8 mouse cellular contexts compared by ENCODE assay signal in the genomic region with DNA sequence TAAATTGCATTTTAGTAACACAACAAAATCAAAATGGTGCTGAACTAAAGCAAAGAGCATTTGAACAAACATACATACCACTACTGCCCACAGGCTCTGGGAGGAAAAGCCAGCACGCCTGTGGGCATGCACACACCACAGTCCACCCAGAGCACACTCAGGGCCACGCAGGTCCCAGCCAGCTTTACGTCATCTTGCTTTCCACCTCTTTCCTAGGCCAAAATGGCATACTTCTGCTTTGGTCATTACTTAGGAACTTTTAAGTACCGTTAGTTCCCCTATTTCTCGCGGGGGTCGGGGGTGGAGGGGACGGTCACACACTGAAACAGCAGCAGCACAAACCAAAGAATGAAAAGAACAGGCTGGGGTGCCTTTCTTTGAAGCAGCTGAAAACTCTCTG.
DNase-seq lines count a peak whose midpoint lies in the region; ATAC-seq and TF ChIP-seq lines count a peak whose summit lies in the region.

No protein-coding gene starts in this region.

- peak overlapping the region; percentile 85 for H3K27ac ChIP-seq in liver, postnatal 0 days (ENCODE audit: low read depth)
- H3K27ac ChIP-seq in cerebellum, adult 2 months (ENCODE audit: insufficient read depth, low read length) = no peak overlapping the region

- intact Hi-C loops in heart, postnatal 25 days (cut with DNase I) = loop anchor here (2.0 kb wide), 1 partner anchor 14 kb away; no protein-coding TSS in a partner anchor

- H3K9me3 ChIP-seq in liver, postnatal 0 days (ENCODE audit: low read length) = no peaks in the 10 kb centered on the region

- H3K9ac ChIP-seq in liver, postnatal 0 days (replicated peaks) = no peak overlapping the region

- no peak for TF ChIP-seq CTCF in liver, postnatal 0 days (IDR thresholded peaks at IDR 0.05; ENCODE audit: low read depth)
- no peak for TF ChIP-seq CTCF in cerebellum, adult 2 months (IDR thresholded peaks at IDR 0.05; ENCODE audit: borderline replicate concordance, insufficient read depth, low read depth, low read length)

- H3K4me1 ChIP-seq in liver, postnatal 0 days (ENCODE audit: insufficient read depth) = peaks cover 24% of the 10 kb centered on the region
- H3K4me1 ChIP-seq in cerebellum, adult 2 months (ENCODE audit: control insufficient read depth, insufficient read depth, low read length) = peaks cover 42% of the 10 kb centered on the region

- TF ChIP-seq POLR2A in cerebellum, adult 2 months (IDR thresholded peaks at IDR 0.05; ENCODE audit: borderline replicate concordance, insufficient read depth, low read length) = no peak

- H3K4me2 ChIP-seq in liver, postnatal 0 days (ENCODE audit: low read depth, low read length) = peak overlapping the region; percentile 64

- peak; percentile 96 for DNase-seq in heart, adult 11 months
- DNase-seq in heart, postnatal 25 days (ENCODE audit: low spot score) = no peak
- DNase-seq in heart, postnatal 4 days = peak; percentile 40
- DNase-seq in liver, postnatal 0 days = no peak
- DNase-seq in right cerebral cortex, postnatal 4 days = no peak
- no peak for DNase-seq in adrenal gland, postnatal 14 days
- DNase-seq in cerebellum, adult 2 months = no peak

- no peak overlapping the region for H3K4me3 ChIP-seq in liver, postnatal 0 days (ENCODE audit: low read depth, low read length)
- H3K4me3 ChIP-seq in cerebellum, adult 2 months (replicated peaks; ENCODE audit: insufficient read depth, low read depth, low read length) = no peak overlapping the region

- H3K27me3 ChIP-seq in liver, postnatal 0 days (ENCODE audit: insufficient read depth, low read length) = no peaks in the 10 kb centered on the region
- H3K27me3 ChIP-seq in cerebellum, adult 2 months (ENCODE audit: control insufficient read depth, insufficient read depth, low read length) = no peaks in the 10 kb centered on the region

- no peaks in the 10 kb centered on the region for H3K36me3 ChIP-seq in liver, postnatal 0 days (replicated peaks; ENCODE audit: insufficient read depth, low read length)

- ATAC-seq in common myeloid progenitor, adult 5-6 weeks (replicated peaks; ENCODE audit: low read depth, poor library complexity, severe bottlenecking) = peak; percentile 67
- ATAC-seq in liver, postnatal 0 days = no peak; the same call in 1 of the 2 replicates

- no peak for TF ChIP-seq EP300 in liver, postnatal 0 days (IDR thresholded peaks at IDR 0.05; ENCODE audit: low read depth)

- 17% methylated on average over 8 of the region's 8 CpGs for WGBS in liver, postnatal 0 days (ENCODE audit: insufficient replicate concordance)
- WGBS in cerebellum, adult 2 months = 50% methylated on average over 8 of the region's 8 CpGs

Comparison
In these comparisons a context has a peak if more than half of its experiments do, and no peak if none do; other contexts are left out.
1. DNase-seq: peak in heart, adult 11 months (single experiment) and heart, postnatal 4 days (single experiment); none in heart, postnatal 25 days (single experiment), liver, postnatal 0 days (single experiment), right cerebral cortex, postnatal 4 days (single experiment), adrenal gland, postnatal 14 days (single experiment) and cerebellum, adult 2 months (0 of 2).